Mouse (Mus musculus): ENCODE data around the gene Fryl. TPM values are rescaled to one million over a fixed set of nuclear protein-coding genes. Genes with fewer than 3 reads are reported as not detected.

Gene Fryl
- total RNA-seq, 2 experiments from 2014 or later: 44.1 to 45.3 TPM

DNA sequence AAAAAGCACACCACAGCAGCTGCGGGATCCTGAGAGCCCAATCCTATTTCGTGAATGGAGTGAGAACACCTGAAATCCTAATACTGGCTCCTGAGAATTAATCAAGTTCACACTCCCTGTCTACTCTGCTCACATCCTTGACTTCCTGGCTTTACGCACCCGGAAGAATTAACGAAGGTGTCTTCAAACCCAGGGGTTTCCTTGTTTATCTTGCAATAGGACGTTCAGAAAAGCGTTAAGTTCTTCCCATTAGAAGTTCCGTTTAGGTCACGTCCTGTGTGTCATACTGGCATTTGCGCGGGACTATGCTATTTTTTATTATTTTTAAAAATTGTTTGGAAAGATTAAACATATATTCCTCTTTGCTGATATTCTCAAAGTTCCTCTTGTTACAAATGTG lies 677 bp upstream of the Fryl start:
- no peak for DNase-seq

DNA sequence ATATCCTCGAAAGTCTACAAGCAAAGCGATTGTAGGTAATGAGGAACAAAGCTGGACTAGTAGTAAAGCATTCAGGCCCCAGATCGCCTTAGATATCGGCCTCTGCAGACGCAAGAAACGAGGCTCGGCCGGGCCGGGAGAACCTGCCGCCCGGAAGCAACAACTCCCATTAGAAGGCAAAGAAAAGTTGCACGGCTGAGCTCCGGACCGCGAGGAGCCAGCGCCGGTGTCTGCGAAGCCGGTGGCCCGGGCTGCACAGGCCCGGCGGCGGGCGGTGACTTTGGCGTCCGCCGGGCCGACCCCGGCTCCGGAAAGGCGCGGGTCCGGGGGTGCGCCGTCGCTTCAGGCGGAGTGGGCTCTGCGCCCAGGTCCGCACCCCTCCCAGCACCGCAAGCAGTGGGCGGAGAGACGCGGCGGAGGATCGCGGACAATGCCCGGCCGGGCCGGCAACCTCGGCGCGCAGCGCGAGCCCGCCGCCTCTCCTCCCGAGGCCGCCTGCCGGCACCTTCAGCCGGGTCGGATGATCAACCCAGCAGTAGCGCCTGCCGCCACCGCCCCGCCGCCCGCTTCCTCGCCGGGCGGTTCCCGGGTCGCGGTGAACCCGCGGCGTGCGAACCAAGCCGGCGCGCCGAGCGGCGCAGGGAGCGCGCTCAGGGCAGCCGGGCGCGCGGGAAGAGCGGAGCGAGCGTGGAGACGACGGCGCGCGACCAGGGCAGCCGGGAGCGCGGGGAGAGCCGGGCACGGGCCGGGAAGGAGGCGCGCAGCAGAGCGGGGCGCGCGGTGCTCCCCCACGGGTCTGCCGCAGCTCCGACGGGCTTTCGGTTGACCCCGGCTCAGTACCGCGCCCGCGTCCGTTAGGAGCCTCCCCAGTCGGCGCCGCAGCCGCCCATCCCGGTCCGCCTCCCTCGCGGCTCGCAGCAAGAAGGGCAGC lies 833 bp downstream of the Fryl start:
- DNase-seq: peak; percentile 67 to 77

DNA sequence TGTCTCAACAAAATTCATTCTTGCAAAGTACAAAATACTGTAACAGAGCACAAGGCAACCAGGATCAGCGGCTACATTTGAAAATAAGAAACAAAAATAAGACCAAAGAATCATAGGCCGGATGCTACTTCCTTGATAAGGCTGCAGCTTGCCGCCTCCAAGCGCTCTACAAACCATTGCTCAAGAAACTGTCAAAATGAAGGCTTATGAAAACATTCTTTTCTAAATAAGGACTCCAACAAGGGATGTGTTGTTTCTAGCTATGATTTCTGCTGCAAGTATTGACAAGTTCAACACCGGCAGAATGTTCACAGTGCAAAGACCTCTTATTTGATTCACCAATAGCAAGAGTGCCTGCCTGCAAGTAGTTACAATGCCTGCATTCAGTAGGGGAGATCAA lies 1.8 kb downstream of the Fryl start:
- no peak for DNase-seq

DNA sequence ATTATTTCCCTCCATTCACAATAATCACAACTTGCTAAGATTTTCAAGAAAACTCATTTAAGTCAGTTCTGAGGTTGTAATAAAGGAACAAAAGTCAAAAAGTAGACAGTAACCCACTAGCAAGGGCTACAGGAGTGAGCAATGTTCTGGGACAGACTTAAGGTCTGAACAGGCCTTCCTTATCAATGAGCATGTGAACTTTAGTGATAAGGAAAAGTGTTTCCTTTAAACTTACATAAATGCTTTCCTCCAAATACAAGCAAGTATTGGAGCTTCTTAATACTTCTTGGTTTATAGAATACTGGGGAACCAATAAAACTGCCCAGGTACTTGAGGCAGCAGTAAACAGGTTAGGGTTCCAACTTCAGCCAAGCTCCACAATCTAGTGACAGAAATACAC lies 3.7 kb downstream of the Fryl start:
- no peak for DNase-seq

DNA sequence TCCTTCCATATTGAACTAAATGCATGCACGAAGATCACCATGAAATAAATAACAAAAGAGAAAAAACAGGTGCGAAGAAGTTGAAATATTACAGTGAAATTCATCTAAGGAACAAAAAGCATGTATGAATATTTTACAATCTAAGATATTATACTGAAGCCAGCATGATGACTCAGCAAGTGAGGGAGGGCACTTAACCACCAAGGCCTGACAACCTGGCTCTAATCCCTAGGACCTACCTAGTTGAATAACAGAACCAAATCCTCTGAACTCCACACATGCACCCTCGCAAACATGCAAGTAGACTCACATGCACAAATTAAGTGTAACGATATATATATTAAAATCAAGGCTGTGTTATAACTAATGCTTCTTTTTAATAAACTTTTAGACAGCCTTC lies 7.1 kb downstream of the Fryl start:
- DNase-seq: peak; percentile 19 to 44

DNA sequence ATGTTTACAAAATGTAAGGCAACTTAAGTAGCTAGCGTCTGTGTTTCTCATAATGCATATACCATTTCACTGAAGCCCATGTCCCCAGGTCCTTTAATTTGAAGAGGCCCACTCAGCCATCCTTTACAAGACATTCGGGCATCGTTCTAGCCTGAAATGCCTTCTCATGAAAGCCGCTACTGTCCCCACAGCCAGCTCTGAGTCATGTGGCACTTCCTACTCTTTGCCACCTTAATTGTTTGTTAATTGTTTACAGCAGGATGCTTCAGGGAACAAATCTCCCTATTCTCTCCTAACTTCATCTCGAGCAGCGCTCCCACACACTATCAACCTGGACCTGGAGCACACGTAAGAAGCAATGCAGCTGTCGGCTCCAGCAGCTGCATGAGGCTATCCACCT lies 8.2 kb downstream of the Fryl start:
- DNase-seq: no peak

DNA sequence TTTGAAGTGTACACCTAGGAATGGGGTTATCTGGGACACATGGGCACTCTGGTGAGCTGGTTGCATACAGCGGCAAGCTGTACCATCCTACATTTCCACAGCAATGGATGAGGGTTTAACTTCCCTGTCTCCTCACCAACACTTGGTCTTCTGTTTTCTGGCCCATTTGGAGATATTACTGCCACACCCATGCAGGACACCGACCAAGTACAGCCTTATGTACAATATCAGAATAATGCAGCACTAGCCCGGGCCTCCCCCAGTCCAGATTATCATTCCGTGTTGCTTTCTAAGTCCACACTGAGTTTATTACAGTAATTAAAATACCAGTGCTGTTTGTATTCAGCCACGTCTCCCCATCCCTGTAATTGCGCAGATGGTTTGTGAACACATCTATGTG lies 10.0 kb downstream of the Fryl start:
- no peak for DNase-seq

DNA sequence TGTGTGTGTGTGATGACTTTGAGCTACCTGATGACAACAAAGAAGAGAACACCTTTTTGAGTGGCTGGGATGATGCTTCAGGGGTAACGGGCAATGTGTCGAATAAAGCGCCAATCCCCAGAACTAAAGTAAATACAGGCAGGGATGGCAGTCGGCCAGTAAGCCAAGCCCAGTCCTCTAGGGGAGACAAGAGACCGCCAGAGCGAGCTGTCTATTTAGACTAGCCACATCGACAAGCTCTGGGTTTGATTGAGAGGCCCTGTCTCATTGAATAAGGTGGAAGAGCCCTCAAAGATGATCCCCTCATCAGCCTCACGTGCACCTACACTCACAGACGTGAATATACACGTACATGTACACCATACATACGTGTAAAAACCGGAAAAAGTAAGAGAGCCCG lies 12.0 kb downstream of the Fryl start:
- no peak for DNase-seq

DNA sequence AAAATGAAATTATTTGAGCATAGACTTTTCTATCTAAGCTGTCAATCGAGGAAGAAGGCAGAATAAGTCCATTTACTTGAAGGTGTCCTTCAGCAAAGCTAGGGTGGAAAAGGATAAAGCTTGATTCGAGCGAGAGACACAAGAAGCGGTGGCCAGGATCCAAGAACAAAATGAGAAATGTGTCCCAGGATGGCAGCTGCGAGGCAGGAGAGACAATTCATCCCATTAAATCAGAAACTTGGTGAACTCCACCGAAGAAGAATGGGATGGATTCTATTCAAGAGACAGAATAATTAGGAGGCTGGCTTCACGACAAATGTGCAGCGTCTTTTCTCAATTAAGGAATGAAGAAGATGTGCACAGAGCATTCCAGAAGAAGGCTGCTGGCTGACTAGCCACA lies 14.5 kb downstream of the Fryl start:
- DNase-seq: peak in 1 of 2 experiments; percentile 45

DNA sequence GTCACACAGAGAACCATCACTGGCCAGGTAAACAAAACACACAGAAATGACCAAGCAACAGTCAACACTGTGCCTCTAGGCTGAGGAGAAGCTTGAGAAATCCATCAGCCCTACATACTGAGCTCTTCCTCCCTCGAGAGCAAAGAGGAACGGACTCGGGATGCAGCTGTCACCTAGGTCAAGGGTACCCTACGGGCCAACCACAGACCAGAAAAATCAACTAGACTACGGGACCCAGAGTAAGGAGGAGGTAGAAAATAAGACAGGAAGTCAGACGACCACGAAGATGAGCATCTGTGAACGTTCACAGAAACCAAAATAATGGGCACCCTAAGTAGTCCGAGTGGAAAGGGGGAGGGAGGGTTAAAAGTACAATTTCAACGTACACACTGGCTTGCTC lies 15.1 kb downstream of the Fryl start:
- no peak for DNase-seq

DNA sequence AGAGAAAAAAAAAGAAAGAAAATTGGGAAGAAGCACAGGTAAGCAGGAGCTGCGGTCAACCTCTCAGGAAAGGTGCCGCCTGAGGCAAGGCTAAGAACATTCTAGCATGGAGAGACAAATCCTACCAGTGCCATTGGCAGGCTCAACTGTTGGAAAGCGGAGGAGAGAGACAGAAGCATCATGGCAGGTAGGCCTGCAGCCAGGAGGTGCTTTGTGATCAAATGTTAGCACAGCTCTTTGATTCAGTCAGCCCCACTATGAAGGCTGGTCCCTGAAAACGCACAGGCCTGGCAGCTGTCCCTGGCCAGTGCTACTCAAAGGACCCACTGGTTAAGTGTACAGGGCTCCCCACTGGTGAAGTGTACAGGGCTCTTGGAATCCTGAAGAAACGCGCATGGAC lies 16.0 kb downstream of the Fryl start:
- no peak for DNase-seq

DNA sequence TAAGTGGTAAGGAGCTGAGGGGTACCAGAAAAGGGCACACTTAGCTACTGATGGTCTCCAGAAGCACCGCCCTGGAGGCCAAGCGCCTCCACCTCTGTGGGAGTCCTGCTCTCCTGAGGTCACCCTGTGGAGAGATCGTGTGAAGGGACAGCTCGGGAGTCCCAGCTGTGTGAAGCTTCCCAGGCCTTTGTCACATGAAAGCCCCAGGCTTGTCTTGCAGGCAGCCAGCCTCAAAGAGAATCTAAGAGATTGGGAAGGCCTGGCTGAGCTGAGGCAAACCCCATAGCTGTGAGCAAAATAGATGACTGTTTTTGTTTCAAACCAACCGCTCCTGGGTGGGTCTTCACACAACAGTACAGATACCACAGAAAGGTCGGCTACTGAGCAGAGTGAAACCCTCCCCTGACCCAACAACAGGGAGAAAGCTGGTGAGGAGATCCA lies 19.5 kb downstream of the Fryl start:
- DNase-seq: no peak

DNA sequence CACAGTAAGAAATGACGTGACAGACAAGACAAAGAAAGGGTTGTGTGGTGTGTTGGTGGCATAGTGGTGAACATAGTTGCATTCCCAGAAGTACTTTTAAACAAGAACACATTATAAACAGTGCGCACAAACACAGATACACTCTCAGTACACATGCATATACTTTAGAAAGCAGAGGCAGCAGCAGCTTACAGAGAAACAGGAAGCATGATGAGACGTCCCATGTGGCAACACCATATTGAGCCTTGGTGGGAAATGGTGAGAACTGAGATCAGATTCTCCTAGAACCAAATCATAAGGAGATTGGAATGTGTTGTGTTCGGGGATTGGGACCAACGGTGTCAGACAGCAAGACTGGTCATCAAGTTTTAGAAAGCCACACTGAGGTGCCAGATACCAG lies 21.2 kb downstream of the Fryl start:
- no peak for DNase-seq

DNA sequence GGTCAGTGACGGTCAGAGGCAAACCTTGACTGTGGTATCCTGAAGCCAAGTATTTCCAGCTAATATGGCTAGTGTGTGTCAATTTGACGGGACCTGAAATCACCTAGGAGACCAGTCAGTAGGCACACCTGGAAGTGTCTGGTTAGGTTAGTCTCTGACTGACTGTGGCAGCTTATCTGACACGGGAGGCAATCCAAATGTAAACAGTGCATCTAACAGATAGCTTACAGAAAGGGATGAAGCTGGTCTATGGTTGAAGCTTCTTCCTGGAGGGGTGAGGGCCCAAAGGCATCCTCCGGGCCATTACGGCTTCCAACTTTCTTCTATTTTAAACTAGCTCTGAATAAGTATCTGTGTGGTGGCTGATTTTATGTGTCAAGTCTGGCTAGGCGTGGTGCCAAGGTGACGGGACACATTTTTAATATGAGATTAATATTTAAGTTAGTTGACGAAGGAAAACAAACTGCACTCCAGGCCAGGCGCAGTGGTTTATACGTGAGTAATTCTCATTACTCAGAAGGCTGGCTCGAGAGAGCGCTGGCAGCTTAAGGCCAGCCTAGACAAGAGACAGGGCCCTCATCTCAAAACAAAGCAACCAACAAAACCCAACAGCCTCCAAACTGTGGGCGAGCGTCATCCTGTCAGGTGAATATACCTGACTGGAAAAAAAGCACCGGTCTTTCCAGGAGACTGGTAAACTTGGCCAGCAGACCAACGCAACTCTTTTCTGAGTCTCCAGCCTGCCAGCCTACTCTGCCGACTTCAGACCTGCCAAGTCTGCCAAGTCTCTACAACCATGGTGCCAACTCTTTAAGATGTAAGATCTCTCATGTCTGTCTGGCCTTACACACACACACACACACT lies 23.2 kb downstream of the Fryl start:
- peak in 1 of 2 experiments; percentile 17 for DNase-seq

DNA sequence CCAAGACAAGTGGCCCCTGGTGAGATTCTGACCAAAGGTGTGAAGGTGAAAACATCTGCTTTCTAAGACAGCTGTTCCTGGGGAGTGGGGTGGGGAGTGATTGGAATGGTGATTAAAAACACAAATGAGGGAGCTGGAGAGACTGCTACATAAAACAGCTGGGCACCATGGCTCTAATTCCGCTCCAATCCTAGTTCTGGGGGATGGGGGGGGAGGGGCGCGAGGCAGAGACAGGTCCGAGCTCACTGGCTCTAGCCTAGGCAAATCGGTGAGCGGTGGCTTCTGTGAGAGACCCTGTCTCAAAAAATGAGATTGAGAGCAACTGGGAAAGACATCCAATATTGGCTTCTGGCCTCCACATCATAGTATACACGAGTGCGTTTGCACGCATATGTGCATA lies 24.2 kb downstream of the Fryl start:
- DNase-seq: no peak

DNA sequence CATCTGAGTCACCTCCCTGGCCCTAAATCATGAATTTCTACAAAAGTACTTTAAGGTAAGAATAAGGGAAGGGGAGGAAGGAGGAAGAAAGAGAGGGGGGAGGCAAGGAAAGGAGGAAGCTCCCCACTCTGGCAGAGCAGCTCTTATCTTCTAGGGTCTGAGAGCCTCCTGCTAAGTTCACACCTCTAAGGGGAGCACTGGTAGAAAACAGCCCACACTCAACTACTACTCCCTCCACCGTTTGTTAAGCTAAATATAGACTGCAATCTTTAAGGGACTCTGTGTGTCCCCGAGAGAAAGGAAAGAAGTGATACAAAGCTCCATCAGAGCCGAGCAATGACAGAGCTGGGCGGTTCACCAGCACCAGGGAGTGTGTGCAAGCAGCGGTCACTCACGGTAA lies 24.6 kb downstream of the Fryl start:
- DNase-seq: no peak

DNA sequence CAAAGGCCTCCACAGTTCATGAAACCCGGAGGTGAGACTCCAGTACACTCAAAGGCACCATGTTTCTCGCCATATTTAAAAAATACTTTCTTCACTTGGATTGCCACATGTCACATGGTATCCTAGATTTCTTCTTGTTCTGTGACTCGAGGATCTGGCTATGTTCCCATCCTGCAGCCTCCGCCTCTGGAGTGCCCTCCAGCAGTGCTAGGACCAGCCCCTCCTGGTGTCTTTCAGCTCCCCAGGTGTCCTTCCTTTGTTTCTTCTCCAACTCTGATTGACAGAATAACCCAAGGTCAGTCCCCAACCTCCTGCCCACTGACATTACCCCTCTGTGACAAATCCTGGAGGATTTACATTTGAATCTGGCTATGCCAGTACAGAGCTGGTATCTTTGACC lies 26.2 kb downstream of the Fryl start:
- DNase-seq: no peak

DNA sequence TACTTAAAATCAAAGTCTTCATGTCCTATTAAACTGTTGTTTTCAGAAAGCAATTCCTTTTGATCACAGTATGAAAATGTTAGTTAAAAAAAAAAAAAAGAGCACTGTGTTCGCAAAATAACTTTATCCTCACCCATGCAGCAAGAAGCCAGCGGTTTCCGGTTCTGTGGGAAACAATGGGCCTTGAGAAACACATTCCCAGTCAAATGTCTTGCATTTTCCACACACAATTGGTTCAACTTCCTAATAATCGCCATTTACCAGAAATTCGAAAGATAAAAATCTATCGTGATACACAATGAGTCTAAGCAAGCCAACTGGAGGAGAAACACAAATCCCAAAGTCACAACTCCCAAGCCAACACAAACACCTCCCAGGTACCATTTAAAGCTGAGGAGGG lies 27.0 kb downstream of the Fryl start:
- peak in 1 of 2 experiments; percentile 31 for DNase-seq

DNA sequence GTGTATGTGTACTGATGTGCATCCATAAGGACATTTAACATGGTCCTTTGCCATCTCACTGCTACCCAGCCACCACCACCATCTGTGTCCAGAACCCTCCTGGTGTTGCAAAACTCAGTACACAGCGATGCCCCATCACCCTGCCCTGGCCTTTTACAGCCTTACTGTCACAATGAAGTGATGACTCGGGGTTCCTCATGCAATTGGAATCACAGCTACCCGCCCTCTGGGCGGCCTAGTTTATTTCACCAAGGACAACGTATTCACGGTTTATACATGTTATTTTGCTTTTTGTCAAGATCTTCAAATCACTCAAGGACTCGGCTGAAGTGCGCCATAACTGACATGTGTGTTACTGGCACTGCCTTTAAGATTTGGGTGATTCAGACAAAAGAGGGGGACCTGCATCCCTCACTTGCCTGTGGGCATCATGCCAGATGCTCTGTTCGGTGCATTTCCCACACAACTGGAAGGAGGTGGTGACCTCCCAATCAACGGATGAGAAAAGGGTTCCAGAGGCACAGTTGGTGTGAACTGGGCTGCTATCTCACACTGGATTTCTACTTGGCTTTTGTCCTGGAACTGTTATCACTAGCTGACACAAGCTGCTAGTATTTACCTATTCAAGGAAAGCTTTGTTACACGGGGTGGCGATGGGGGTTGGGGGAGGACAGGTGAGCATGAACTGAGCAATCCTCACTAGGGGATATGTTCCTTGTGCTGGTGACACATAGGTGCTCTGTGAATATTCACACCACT lies 27.9 kb downstream of the Fryl start:
- peak; percentile 20 to 28 for DNase-seq

DNA sequence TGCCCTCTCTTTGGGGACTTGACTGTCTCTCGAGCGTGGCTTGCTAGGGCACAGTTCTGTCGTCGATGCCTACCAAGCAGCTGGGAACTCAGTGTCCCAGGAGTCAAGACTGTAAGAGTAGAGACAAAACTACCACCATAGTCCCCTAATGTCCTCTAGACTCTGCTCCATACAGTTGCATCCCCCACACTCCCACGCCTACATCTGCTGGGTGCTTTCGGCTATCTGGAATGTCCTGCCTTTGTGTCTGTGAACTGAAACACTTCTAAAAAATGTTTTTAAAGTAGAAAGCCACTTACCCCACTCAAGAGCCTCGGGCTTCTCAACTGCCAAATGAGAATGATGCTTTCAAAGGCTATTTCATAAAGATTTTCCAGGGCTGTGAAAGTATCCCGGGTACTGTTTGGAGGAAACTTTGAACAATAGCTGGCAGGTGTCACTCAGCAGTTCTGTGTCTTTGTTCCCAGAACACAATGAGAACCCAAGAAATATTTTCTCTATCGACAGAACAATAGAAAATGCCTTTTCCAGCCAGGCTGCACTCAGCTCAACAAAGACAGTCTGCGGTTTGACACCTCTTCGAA lies 28.8 kb downstream of the Fryl start:
- no peak for DNase-seq

DNA sequence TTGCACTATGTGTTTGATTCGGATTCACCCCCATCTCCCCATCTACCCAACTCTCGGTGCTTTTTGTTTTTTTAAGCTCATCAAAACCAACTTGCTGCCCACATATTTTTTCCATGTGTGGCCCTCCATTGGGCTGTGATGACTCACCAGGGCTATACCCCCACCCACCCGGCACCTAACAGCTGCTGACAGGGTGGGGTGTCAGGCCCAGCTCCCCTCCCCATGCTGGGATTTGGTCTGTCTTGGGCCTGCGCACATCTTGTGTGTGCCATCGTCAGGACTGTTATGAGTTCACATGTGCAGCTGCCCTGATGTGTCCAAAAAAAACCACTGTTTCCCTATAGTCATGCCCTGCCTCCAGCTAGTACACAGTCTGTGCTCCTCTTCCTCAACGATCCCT lies 33.4 kb downstream of the Fryl start:
- no peak for DNase-seq

DNA sequence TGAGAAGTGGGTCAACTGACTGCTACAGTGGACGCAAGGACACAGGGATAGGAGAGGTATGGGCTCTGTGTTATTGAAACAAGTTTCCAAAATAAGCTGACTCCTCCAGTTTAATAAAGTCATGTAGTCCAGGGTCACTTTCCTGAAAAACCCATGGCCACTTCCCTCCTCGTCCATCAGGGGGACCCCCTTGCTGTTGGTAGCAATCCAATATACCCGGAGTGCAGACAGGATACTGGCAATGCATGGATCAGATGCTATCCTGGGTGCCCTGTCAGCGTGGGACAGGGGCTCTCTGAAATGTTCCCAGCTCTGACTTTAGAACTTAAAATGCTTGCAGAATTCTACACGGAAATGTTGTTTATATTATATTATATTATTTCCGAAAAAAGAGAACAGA lies 34.0 kb downstream of the Fryl start:
- peak in 1 of 2 experiments; percentile 25 for DNase-seq

Data from adrenal gland, postnatal 36 days (tissue).